Comparison of ENCODE assay signal across 18 mouse cellular contexts in the genomic region with DNA sequence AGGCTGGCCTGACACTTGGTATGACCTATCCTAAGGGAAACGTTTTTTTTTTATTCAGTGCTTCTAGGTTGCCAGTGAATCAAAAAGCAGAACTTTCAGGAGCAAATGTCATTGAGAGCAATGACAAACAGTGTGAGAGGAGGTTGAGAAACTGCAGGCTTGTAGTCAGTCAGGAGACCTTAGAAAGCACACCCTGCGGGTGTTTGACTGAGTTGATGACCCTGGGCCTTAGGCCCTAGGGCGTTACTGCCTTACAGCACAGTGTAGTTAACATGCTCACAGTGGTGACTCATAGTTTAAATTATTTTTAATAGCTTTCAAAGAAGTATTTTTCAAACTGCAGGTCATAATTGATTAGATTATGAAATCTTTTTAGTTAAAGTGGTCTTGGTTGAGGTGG. TPM values are rescaled to one million over a fixed set of nuclear protein-coding genes. Genes with fewer than 3 reads are reported as not detected.
DNase-seq lines count a peak whose midpoint lies in the region; ATAC-seq and TF ChIP-seq lines count a peak whose summit lies in the region.
"Had no signal": no experiment of that assay in that cellular context is flagged by ENCODE, and none has a peak within 500 bp of the region (broad histone marks: within the 10 kb centered on the region; RNA-seq: fewer than 3 reads in every experiment).

No protein-coding gene starts in this region.

- TF ChIP-seq CTCF in heart, adult 2 months (IDR thresholded peaks at IDR 0.05) = no peak
- TF ChIP-seq CTCF in liver, postnatal 0 days (IDR thresholded peaks at IDR 0.05; ENCODE audit: low read depth) = no peak

- H3K9ac ChIP-seq in heart, adult 2 months (ENCODE audit: low read depth, low read length) = no peak overlapping the region
- no peak overlapping the region for H3K9ac ChIP-seq in liver, postnatal 0 days (replicated peaks)
- no peak overlapping the region for H3K9ac ChIP-seq in forebrain, embryonic 16.5 days (replicated peaks; ENCODE audit: low read depth, low read length)
- no peak overlapping the region for H3K9ac ChIP-seq in forebrain, embryonic 15.5 days (replicated peaks)
- H3K9ac ChIP-seq: heart, embryonic 13.5 days; midbrain, embryonic 15.5 days had no signal

- H3K27me3 ChIP-seq in heart, adult 2 months (ENCODE audit: control insufficient read depth, insufficient read depth, low read length) = no peaks in the 10 kb centered on the region
- H3K27me3 ChIP-seq in liver, postnatal 0 days (ENCODE audit: insufficient read depth, low read length) = no peaks in the 10 kb centered on the region
- H3K27me3 ChIP-seq in forebrain, embryonic 16.5 days (replicated peaks; ENCODE audit: control insufficient read depth, insufficient read depth, low read length) = no peaks in the 10 kb centered on the region
- H3K27me3 ChIP-seq in forebrain, embryonic 15.5 days = no peaks in the 10 kb centered on the region
- H3K27me3 ChIP-seq: heart, embryonic 13.5 days; megakaryocyte, embryonic 14.5 days; midbrain, embryonic 15.5 days had no signal

- H3K79me2 ChIP-seq in heart, adult 2 months (replicated peaks; ENCODE audit: control insufficient read depth, insufficient read depth, low read length) = peaks cover 17% of the 10 kb centered on the region

- ATAC-seq in liver, postnatal 0 days = peak; percentile 60
- no peak for ATAC-seq in forebrain, embryonic 16.5 days
- ATAC-seq in forebrain, embryonic 15.5 days (replicated peaks) = no peak
- ATAC-seq: activated CD4-positive, CD25-positive, alpha-beta regulatory T cell, adult 4 months; midbrain, embryonic 15.5 days had no signal

- no peak overlapping the region for H3K4me2 ChIP-seq in liver, postnatal 0 days (ENCODE audit: low read depth, low read length)
- no peak overlapping the region for H3K4me2 ChIP-seq in forebrain, embryonic 16.5 days (ENCODE audit: low read length)
- no peak overlapping the region for H3K4me2 ChIP-seq in forebrain, embryonic 15.5 days (replicated peaks)
- H3K4me2 ChIP-seq: heart, embryonic 13.5 days; midbrain, embryonic 15.5 days had no signal

- intact Hi-C loops in heart, adult 2 months (cut with DNase I) = no loop called here

- peaks cover 14% of the 10 kb centered on the region for H3K4me1 ChIP-seq in heart, adult 2 months (ENCODE audit: control insufficient read depth, insufficient read depth, low read length)
- H3K4me1 ChIP-seq in liver, postnatal 0 days (ENCODE audit: insufficient read depth) = peaks cover 32% of the 10 kb centered on the region
- H3K4me1 ChIP-seq in forebrain, embryonic 16.5 days (replicated peaks; ENCODE audit: control insufficient read depth, insufficient read depth, low read length) = peaks cover 6% of the 10 kb centered on the region; the same call in 1 of the 2 replicates
- H3K4me1 ChIP-seq in forebrain, embryonic 15.5 days = peaks cover 9% of the 10 kb centered on the region

- TF ChIP-seq EP300 in heart, adult 2 months (IDR thresholded peaks at IDR 0.05; ENCODE audit: insufficient read depth, low read depth, low read length) = no peak
- no peak for TF ChIP-seq EP300 in liver, postnatal 0 days (IDR thresholded peaks at IDR 0.05; ENCODE audit: low read depth)

- TF ChIP-seq POLR2A in heart, adult 2 months (IDR thresholded peaks at IDR 0.05; ENCODE audit: insufficient read depth, low read depth, low read length) = no peak

- peak overlapping the region; percentile 38; the same call in 1 of the 2 replicates for H3K27ac ChIP-seq in heart, adult 2 months
- H3K27ac ChIP-seq in liver, postnatal 0 days (ENCODE audit: low read depth) = peak overlapping the region; percentile 55; the same call in 1 of the 2 replicates
- H3K27ac ChIP-seq in forebrain, embryonic 16.5 days (ENCODE audit: low read length) = no peak overlapping the region
- H3K27ac ChIP-seq in forebrain, embryonic 15.5 days (replicated peaks) = no peak overlapping the region
- H3K27ac ChIP-seq: limb, embryonic 10.5 days; midbrain, embryonic 15.5 days had no signal

- no peak for DNase-seq in heart, adult 2 months
- DNase-seq in heart, adult 11 months = no peak
- peak; percentile 58 for DNase-seq in lung, postnatal 36 days
- DNase-seq in lung, postnatal 10 days = no peak
- DNase-seq in liver, postnatal 0 days = no peak
- no peak for DNase-seq in thymus, postnatal 0 days (ENCODE audit: low spot score)
- DNase-seq: B cell, adult 2 months; cerebellum, adult 2 months; gastrocnemius, postnatal 14 days; kidney, adult 9 months; retina, postnatal 1 day had no signal

- H3K36me3 ChIP-seq in heart, adult 2 months (ENCODE audit: control insufficient read depth, insufficient read depth, low read length) = peaks cover 16% of the 10 kb centered on the region
- no peaks in the 10 kb centered on the region for H3K36me3 ChIP-seq in liver, postnatal 0 days (replicated peaks; ENCODE audit: insufficient read depth, low read length)
- H3K36me3 ChIP-seq in forebrain, embryonic 16.5 days (ENCODE audit: control insufficient read depth, insufficient read depth) = no peaks in the 10 kb centered on the region
- no peaks in the 10 kb centered on the region for H3K36me3 ChIP-seq in forebrain, embryonic 15.5 days
- H3K36me3 ChIP-seq: midbrain, embryonic 15.5 days had no signal

- WGBS in heart, adult 2 months = 46% methylated on average over 3 of the region's 3 CpGs
- WGBS in liver, postnatal 0 days (ENCODE audit: insufficient replicate concordance) = 40% methylated on average over 3 of the region's 3 CpGs
- WGBS in forebrain, embryonic 16.5 days = 86% methylated on average over 3 of the region's 3 CpGs
- WGBS in forebrain, embryonic 15.5 days = 85% methylated on average over 3 of the region's 3 CpGs

- H3K4me3 ChIP-seq in heart, adult 2 months = no peak overlapping the region
- no peak overlapping the region for H3K4me3 ChIP-seq in liver, postnatal 0 days (ENCODE audit: low read depth, low read length)
- no peak overlapping the region for H3K4me3 ChIP-seq in forebrain, embryonic 16.5 days (replicated peaks; ENCODE audit: low read length)
- H3K4me3 ChIP-seq in forebrain, embryonic 15.5 days = no peak overlapping the region
- H3K4me3 ChIP-seq: heart, embryonic 13.5 days; limb, embryonic 10.5 days; megakaryocyte, embryonic 14.5 days; midbrain, embryonic 15.5 days had no signal

- H3K9me3 ChIP-seq in liver, postnatal 0 days (ENCODE audit: low read length) = no peaks in the 10 kb centered on the region
- H3K9me3 ChIP-seq in forebrain, embryonic 16.5 days (ENCODE audit: control insufficient read depth, low read length) = no peaks in the 10 kb centered on the region
- no peaks in the 10 kb centered on the region for H3K9me3 ChIP-seq in forebrain, embryonic 15.5 days
- H3K9me3 ChIP-seq: heart, embryonic 13.5 days; limb, embryonic 10.5 days; megakaryocyte, embryonic 14.5 days; midbrain, embryonic 15.5 days had no signal

RNA-seq across cellular contexts. Expression of gene Atxn2, which starts 10.7 kb away (rescaled TPM):
- 100 to 1,000 TPM; 155 to 161 TPM for total RNA-seq in heart, adult 2 months (2021)
- polyA plus RNA-seq in heart, adult 2 months (2012; rRNA removed) = 133 and 139 TPM in 2 replicates
- 31.6 and 42.8 TPM in 2 replicates for polyA plus RNA-seq in liver, postnatal 0 days (2015; fragmentation: Nextera tagmentation; extraction: Ambion mirVana)
- polyA plus RNA-seq in forebrain, embryonic 16.5 days (2015; fragmentation: Nextera tagmentation; extraction: Ambion mirVana) = 55.8 and 58.3 TPM in 2 replicates
- 67.2 and 80.1 TPM in 2 replicates for polyA plus RNA-seq in forebrain, embryonic 15.5 days (2015; fragmentation: Nextera tagmentation; extraction: Ambion mirVana)
- polyA plus RNA-seq in thymus, postnatal 0 days (2015; fragmentation: Nextera tagmentation; extraction: Ambion mirVana) = 34.9 and 46.6 TPM in 2 replicates

Comparison
In these comparisons a context has a peak if more than half of its experiments do, and no peak if none do; other contexts are left out.
1. H3K27ac ChIP-seq: peak in heart, adult 2 months (single experiment) and liver, postnatal 0 days (single experiment); none in forebrain, embryonic 16.5 days (single experiment) and forebrain, embryonic 15.5 days (single experiment).